Mouse (Mus musculus) midbrain, embryonic 10.5 days (tissue): ENCODE results near the gene Rassf1. TPM values are rescaled to one million over a fixed set of nuclear protein-coding genes. Genes with fewer than 3 reads are reported as not detected.
A peak's percentile ranks its signal among the peaks of the same experiment; 100 is the strongest.

ENCODE experiments used
- DNase-seq: peaks from one replicate; pipeline ENCODE4 v3.0.0-alpha.2; 2017; ENCODE audit warnings: low spot score
- H3K27ac ChIP-seq: fragments of 300-500 bp; sonication (generic); replicated peaks from 2 replicates; pipeline ENCODE4 v1.5.1; 2016; ENCODE audit warnings: mild to moderate bottlenecking
- H3K27me3 ChIP-seq: fragments of 300-500 bp; sonication (generic); 2 replicates; pipeline ENCODE4 v1.6.1; 2016; ENCODE audit warnings: low read depth, mild to moderate bottlenecking; ENCODE audit not compliant: poor library complexity, severe bottlenecking
- H3K36me3 ChIP-seq: fragments of 300-500 bp; sonication (generic); 2 replicates; pipeline ENCODE4 v1.6.1; 2016; ENCODE audit warnings: mild to moderate bottlenecking, moderate library complexity
- H3K4me1 ChIP-seq: fragments of 300-500 bp; sonication (generic); 2 replicates; pipeline ENCODE4 v1.6.1; 2016
- H3K4me3 ChIP-seq: fragments of 300-500 bp; sonication (generic); 2 replicates; pipeline ENCODE4 v1.5.1; 2016; ENCODE audit warnings: mild to moderate bottlenecking, moderate library complexity
- H3K9me3 ChIP-seq: fragments of 300-500 bp; sonication (generic); replicated peaks from 2 replicates; pipeline ENCODE4 v1.6.1; 2016; ENCODE audit warnings: mild to moderate bottlenecking
- WGBS: fragments of 180-500 bp; shearing (Covaris S2); methylation state at CpG from one replicate; pipeline ENCODE4 v1.1.7; 2016; 5-methylcytosine and 5-hydroxymethylcytosine counted together
- polyA plus RNA-seq: library from polyadenylated mRNA; unstranded; fragments of >200 nt; fragmentation: Nextera tagmentation; extraction: Ambion mirVana; gene quantifications from 2 replicates; pipeline ENCODE4 v1.2.1, GENCODE M21; 2016

Rassf1 gene
- polyA plus RNA-seq, 1 experiment from 2014 or later, result 54.8 TPM

GRCm38 (mm10) chr9:107543299-107543698 lies 8.1 kb upstream of the Rassf1 start:
- Histone ChIP-seq H3K27ac (no peak overlapping the region), H3K27me3 (peaks cover 10% of the 10 kb centered on the region), H3K4me1 (peaks cover 59% of the 10 kb centered on the region), H3K4me3 (peak overlapping the region; percentile 68; the same call in 1 of the 2 replicates), H3K36me3 (peaks cover 44% of the 10 kb centered on the region), H3K9me3 (no peaks in the 10 kb centered on the region)
- WGBS, result 88% methylated on average over 11 of the region's 11 CpGs
- no peak for DNase-seq

GRCm38 (mm10) chr9:107544196-107544700 lies 7.1 kb upstream of the Rassf1 start:
- no peaks in the 10 kb centered on the region for H3K9me3 ChIP-seq
- no peak for DNase-seq
- H3K27ac ChIP-seq, result no peak overlapping the region
- peaks cover 19% of the 10 kb centered on the region for H3K27me3 ChIP-seq
- no peak overlapping the region for H3K4me3 ChIP-seq
- peaks cover 34% of the 10 kb centered on the region for H3K36me3 ChIP-seq
- H3K4me1 ChIP-seq, result peaks cover 59% of the 10 kb centered on the region
- 96% methylated on average over 17 of the region's 17 CpGs for WGBS

GRCm38 (mm10) chr9:107544729-107545128 lies 6.6 kb upstream of the Rassf1 start:
- H3K9me3 ChIP-seq, result no peaks in the 10 kb centered on the region
- H3K4me3 ChIP-seq, result no peak overlapping the region
- H3K4me1 ChIP-seq, result peaks cover 60% of the 10 kb centered on the region
- H3K27ac ChIP-seq, result no peak overlapping the region
- no peak for DNase-seq
- H3K36me3 ChIP-seq, result peaks cover 29% of the 10 kb centered on the region
- WGBS, result 93% methylated on average over 12 of the region's 12 CpGs
- H3K27me3 ChIP-seq, result peaks cover 24% of the 10 kb centered on the region

- Histone ChIP-seq H3K9me3 (no peaks in the 10 kb centered on the region), H3K4me1 (peaks cover 65% of the 10 kb centered on the region), H3K36me3 (peaks cover 25% of the 10 kb centered on the region), H3K27me3 (peaks cover 29% of the 10 kb centered on the region), H3K4me3 (no peak overlapping the region), H3K27ac (no peak overlapping the region)
- WGBS, result 91% methylated on average over 10 of the region's 10 CpGs
- DNase-seq, result no peak
These were observed 6.2 kb upstream of the Rassf1 start for GRCm38 (mm10) chr9:107545199-107545598.

- H3K4me3 ChIP-seq, result no peak overlapping the region
- peaks cover 67% of the 10 kb centered on the region for H3K4me1 ChIP-seq
- H3K36me3 ChIP-seq, result peaks cover 23% of the 10 kb centered on the region
- no peak overlapping the region for H3K27ac ChIP-seq
- no peaks in the 10 kb centered on the region for H3K9me3 ChIP-seq
- DNase-seq, result peak; percentile 77
- 8% methylated on average over 3 of the region's 3 CpGs for WGBS
- peaks cover 33% of the 10 kb centered on the region for H3K27me3 ChIP-seq
These were observed 5.8 kb upstream of the Rassf1 start for GRCm38 (mm10) chr9:107545602-107546001.

GRCm38 (mm10) chr9:107547026-107547425 lies 4.3 kb upstream of the Rassf1 start, which contains the start of gene Zmynd10:
Zmynd10 (plus strand) TSS chr9:107547298.
- Histone ChIP-seq H3K27ac (peak within 1 kb of the TSS; percentile 46), H3K4me1 (peaks cover 70% of the 10 kb centered on the region), H3K4me3 (peak within 1 kb of the TSS; percentile 44), H3K9me3 (no peaks in the 10 kb centered on the region), H3K27me3 (peaks cover 47% of the 10 kb centered on the region), H3K36me3 (peaks cover 23% of the 10 kb centered on the region)
- 6% methylated on average over 20 of the region's 20 CpGs for WGBS
- peak; percentile 90 for DNase-seq

- Histone ChIP-seq H3K4me3 (no peak overlapping the region), H3K36me3 (peaks cover 23% of the 10 kb centered on the region), H3K27ac (0 out of 2 replicates have a peak overlapping the region, but pooled peaks have one; percentile 5), H3K4me1 (peaks cover 70% of the 10 kb centered on the region), H3K27me3 (peaks cover 56% of the 10 kb centered on the region), H3K9me3 (no peaks in the 10 kb centered on the region)
- 81% methylated on average over 5 of the region's 5 CpGs for WGBS
- no peak for DNase-seq
These were observed 3.4 kb upstream of the Rassf1 start for GRCm38 (mm10) chr9:107547957-107548356.

- Histone ChIP-seq H3K36me3 (peaks cover 16% of the 10 kb centered on the region), H3K4me1 (peaks cover 71% of the 10 kb centered on the region), H3K27ac (no peak overlapping the region), H3K9me3 (no peaks in the 10 kb centered on the region), H3K4me3 (no peak overlapping the region), H3K27me3 (peaks cover 63% of the 10 kb centered on the region)
- no peak for DNase-seq
- 90% methylated on average over 10 of the region's 10 CpGs for WGBS
These were observed 2.5 kb upstream of the Rassf1 start for GRCm38 (mm10) chr9:107548820-107549219.

GRCm38 (mm10) chr9:107549297-107550074 lies 1.9 kb upstream of the Rassf1 start:
- Histone ChIP-seq H3K27ac (no peak overlapping the region), H3K36me3 (peaks cover 9% of the 10 kb centered on the region), H3K27me3 (peaks cover 63% of the 10 kb centered on the region), H3K4me3 (0 out of 2 replicates have a peak overlapping the region, but pooled peaks have one; percentile 58), H3K9me3 (no peaks in the 10 kb centered on the region), H3K4me1 (peaks cover 76% of the 10 kb centered on the region)
- 89% methylated on average over 20 of the region's 20 CpGs for WGBS
- no peak for DNase-seq

- H3K9me3 ChIP-seq, result no peaks in the 10 kb centered on the region
- no peak for DNase-seq
- H3K4me3 ChIP-seq, result peak overlapping the region; percentile 58
- peaks cover 81% of the 10 kb centered on the region for H3K4me1 ChIP-seq
- no peaks in the 10 kb centered on the region for H3K36me3 ChIP-seq
- peaks cover 63% of the 10 kb centered on the region for H3K27me3 ChIP-seq
- H3K27ac ChIP-seq, result peak overlapping the region; percentile 80
- WGBS, result 17% methylated on average over 23 of the region's 23 CpGs
These were observed 751 bp upstream of the Rassf1 start for GRCm38 (mm10) chr9:107550491-107551116.

GRCm38 (mm10) chr9:107551890-107552355 lies 568 bp downstream of the Rassf1 start:
- Histone ChIP-seq H3K27ac (peak overlapping the region; percentile 80), H3K4me3 (peak overlapping the region; percentile 58), H3K4me1 (peaks cover 82% of the 10 kb centered on the region), H3K27me3 (peaks cover 63% of the 10 kb centered on the region), H3K36me3 (peaks cover 6% of the 10 kb centered on the region), H3K9me3 (no peaks in the 10 kb centered on the region)
- whole genome bisulfite sequencing, result 3% methylated on average over 8 of the region's 8 CpGs
- no peak for DNase-seq

- peaks cover 73% of the 10 kb centered on the region for H3K4me1 ChIP-seq
- H3K27me3 ChIP-seq, result peaks cover 58% of the 10 kb centered on the region
- peaks cover 16% of the 10 kb centered on the region for H3K36me3 ChIP-seq
- no peak overlapping the region for H3K27ac ChIP-seq
- no peaks in the 10 kb centered on the region for H3K9me3 ChIP-seq
- DNase-seq, result no peak
- H3K4me3 ChIP-seq, result peak overlapping the region; percentile 88
- 81% methylated on average over 5 of the region's 5 CpGs for WGBS
These were observed 1.5 kb downstream of the Rassf1 start for GRCm38 (mm10) chr9:107552690-107553393.
